Mouse (Mus musculus): ENCODE data around the gene Jak1.
A peak's percentile ranks its signal among the peaks of the same experiment; 100 is the strongest.

Jak1 gene

DNA sequence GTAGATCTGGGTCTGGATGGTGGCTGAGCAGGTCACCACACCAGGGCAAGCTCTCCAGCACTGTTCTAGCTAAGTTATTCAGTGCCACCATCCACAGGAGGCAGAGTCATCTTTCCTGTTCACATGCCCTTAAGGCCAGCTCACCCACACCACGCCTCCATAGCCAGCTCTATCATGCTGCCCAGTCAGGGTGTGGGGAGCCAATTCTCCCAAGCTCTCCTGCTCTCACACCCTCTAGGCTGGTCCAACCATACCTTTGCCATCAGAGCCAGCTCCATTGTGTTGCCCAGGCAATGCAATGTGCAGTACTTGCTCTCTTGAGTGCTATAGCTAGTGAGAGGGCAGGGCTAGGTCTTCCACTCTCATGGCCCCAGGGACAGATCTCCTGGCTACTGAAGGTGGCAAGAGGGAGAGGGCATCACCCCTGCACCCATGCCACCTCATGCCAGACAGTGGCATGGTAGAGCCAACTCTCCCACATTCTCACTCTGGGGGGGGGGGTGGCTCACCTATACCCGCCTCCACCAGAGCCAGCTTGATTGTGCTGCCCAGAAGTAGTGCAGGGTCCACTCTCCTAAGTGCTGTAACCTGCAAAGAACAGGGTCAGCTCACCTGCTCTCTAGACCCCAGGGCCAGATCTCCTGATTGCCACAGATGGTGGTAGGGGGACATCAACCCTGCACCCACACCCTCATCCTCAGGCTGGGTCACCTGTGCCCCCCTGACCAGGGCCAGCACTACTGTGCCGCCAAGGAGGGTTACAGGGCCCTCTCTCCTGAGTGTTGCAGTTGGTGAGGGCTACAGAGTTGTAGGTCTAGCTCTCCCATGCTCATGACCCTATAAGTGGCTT lies 25.5 kb downstream of the Jak1 start:
- no peak for DNase-seq (ENCODE audit: low read depth, low spot score)

DNA sequence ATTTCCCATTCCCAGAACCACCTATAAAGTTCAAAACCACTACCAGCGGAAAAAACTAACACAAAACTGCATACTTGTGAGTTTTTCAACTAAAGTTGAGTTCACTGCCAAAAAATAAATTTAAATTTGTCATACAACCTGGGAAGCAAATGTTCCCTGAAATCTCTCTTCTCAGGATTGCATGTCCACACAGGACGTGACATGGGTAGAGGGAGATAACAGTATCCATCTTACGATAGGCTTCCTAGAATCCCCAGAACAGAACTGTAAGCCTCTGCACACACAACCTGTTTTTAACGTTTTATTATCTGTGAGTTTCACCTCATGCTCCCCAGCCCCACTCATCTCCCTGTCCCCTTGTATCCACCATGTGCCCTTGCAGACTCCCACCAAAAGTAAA lies 26.5 kb downstream of the Jak1 start:
- DNase-seq (ENCODE audit: low read depth, low spot score) = no peak

DNA sequence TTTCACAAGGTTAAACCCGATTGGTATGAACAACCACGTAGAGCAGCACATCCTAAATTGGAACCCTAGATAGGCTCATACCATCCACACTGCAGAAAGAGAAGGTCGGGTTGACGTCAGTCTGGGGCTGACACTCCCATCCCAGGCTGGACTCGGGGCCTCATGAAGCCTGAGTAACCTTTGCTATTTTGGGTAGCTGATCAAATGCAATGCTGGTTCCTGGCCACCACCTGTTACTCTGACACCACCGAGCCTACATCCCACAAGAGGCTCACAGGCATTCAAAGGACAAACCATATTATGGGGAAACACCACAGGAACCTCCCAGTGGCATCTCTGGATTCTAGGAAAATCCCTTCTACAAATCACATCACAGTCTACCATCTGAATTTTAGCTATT lies 28.3 kb downstream of the Jak1 start:
- no peak for DNase-seq (ENCODE audit: low read depth, low spot score)

DNA sequence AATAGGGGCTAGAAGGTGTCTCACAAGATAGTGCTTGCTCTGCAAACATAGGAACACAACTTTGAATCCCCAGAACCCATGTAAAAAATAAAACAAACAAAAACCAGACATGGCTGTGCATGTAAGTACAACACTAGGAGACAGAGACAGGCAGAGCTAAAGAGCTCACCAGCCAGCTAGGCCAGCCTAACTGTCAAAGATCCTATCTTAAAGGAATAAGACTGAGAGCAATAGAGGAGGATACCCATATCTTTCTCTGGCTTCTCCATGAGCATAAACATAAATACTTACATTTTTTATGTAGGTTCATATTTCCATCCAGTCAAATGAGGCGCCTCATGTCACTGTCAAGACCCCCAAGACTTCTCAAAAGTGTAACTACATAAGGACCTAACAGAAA lies 29.1 kb downstream of the Jak1 start:
- no peak for DNase-seq (ENCODE audit: low read depth, low spot score)

DNA sequence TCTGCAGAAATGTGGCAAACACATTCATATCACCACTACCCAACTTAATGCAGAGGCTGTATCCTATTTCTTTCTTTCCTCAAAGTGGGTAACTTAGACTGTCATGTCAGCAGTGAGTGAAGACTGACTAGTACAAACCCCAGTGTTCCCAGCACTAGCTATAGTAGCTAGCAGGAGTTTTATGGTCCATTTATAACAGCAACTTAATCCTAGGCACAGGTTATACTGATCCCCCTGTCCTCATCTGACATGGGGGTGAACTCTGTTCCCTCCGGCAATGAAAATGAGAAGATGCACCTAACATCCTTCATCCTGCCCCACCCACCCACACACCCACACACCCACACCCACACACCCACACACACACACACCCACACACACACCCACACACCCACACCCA lies 30.3 kb downstream of the Jak1 start:
- no peak for DNase-seq (ENCODE audit: low read depth, low spot score)

DNA sequence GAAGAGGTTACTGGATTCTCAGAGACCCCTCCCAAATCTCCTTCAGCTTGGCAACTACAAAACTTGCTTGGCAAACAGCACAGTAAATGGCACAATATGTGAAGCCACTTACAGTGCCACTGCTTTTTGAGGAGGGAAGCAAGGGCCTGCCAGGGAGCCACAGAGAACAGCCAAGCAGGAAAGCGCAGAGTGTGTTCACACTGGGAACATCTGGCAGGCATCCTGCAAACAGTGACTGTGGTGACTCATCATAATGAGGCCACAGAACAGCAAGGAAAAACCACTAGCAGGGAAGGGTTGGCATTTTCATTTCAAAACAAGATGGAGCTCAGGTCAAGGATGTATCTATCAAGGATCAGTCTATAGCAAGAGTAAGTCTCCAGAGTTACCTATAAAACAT lies 30.8 kb downstream of the Jak1 start:
- no peak for DNase-seq (ENCODE audit: low read depth, low spot score)

DNA sequence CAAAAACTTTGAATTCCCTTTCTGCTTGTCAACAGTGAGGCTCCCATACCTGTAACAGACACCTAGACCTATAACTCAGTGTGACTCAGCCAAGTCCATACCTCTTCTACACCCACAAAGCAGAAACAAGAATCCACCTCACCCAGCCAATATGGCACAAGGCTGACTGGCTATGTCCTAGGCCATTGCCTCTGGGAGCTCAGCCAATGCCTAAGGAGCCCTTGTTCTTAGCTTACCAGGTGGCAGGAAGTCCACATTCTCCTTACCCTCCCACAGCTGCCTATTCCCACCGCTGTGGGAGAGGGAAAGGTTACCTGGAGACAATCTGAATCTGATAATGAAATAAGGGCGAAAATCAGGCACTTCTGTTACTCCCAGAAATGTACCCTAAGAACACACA lies 34.5 kb downstream of the Jak1 start:
- DNase-seq (ENCODE audit: low read depth, low spot score) = no peak

DNA sequence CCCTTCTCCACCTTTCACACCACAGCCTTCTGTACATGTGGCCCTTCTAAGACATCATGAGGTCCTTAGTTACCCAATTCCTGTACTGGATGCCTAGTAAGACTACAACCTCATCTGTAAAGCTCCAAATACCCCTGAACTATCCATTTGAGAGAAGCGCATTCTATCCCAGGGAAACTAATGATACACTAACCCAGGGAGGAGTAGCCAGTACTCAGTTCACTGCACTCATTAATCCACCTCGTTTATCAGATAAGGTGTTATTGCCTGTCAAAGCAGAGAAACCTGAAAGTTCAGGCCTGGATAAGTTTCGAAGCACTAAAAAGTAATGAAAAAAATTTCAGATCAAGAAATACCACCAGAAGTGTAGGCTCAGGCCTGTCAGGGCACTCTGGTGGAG lies 37.7 kb downstream of the Jak1 start:
- no peak for DNase-seq (ENCODE audit: low read depth, low spot score)

DNA sequence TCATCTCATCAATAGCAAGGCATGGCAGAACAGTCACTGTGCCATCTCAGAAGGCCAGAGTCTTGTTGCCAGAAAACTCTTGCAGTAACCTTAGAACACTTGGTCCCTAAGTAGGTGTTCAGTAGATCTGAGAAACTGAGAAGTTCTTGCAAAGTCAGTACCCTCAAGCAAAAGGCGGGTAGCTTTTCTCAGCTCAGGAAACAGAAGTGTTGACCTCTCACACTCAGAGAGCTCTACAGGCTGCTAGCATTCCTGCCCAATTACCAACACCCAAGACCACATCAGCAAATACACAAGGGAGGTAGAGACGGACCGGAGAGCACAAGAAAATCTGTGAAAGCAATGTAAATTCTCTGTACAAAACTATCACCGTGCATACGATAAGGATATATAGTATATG lies 39.1 kb downstream of the Jak1 start:
- DNase-seq (ENCODE audit: low read depth, low spot score) = no peak

DNA sequence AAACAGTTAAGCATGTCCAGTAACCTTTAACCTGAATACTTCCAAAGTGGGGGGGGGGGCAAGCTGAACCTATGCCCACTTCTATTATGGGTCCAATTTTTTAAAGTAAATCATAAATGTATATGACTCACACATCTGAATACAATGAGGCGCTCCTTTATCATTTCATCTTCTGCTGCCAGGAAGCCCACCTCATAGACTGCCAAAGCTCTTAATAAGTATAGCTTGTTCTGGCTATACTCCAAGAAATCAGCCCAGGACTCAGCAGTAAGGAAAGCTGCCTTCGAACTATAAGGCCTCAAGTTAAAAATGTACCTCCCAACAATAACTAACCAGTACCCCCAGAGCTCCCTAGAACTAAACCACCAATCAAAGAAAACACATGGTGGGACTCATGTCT lies 44.1 kb downstream of the Jak1 start:
- no peak for DNase-seq (ENCODE audit: low read depth, low spot score)

DNA sequence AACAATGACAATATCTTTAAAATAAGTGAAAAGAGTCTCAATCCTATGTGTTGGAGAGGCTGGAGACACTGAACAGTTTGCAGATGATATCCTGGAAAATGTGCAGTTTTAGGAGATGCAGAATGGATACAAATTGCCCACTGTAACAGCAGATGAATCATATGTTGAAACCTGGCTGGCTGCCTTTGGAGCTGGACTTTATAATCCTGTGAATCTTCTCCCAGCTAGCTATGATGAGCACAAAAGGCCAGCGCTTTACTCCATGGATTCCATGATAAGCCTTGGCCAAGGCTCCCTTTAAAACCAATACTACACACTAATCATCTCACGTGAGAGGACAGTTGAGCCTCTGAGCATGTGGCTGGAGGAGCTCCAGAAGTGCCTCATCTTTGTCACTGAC lies 45.2 kb downstream of the Jak1 start:
- no peak for DNase-seq (ENCODE audit: low read depth, low spot score)

DNA sequence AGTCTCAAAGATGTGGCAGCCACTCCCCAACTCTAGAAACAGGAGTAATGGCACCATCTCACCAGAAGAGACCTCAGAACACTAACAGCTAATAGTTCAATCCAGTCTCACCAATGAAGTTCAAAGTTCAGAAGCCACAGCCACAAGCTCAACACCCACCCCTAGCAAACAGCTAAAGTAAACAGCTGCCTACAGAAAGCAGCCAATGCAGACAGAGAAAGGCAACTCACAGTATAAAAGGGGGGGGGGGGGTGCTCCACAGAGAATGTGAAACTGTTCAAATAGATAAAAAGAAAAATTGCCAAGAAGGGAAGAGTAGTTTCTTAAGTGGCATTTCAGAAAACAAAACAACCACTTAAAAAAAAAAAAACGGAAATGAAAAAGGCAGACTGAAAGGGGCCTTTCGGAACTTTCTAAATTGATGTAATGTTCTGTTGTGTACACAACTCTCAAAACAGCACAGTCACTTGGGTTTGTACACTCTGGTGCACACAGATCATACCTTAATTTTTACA lies 48.0 kb downstream of the Jak1 start:
- DNase-seq (ENCODE audit: low read depth, low spot score) = peak; percentile 58

DNA sequence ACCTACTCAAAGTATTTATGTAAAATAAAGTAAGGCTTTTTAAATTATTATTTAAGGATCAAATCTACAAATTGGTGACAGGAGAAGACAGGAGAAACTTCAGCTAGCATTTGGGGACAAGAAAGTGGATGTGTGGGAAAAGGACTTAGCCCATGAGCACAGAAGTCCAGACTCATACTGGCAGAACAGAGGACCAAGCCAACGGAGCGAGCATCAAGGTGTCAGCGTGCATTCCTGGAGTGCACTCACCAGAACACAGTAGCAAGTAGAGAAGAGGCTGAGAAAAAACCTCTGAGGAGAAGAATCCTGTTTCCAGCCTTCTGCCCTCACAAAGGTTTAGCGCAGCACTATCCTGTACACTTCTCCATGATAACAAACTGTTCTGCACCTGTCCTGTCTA lies 48.8 kb downstream of the Jak1 start:
- no peak for DNase-seq (ENCODE audit: low read depth, low spot score)

DNA sequence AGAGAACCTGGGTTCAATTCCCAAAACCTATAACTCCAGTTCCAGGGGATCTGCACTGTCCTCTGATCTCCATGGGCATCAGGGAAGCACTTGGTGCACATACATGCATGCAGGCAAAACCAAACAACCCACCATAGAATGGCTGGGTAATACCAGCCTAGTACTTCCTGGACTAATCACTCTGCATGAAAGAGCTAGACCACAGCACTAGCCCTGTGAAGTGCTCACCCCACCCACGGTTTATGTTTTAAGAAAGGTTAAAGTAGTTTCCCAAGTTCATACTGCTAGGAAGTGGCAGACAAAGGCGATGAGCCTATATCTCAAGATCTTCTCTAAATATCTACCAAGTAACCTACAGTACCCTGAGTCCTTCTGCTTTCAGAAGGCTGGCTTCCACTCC lies 51.6 kb downstream of the Jak1 start:
- peak; percentile 68 for DNase-seq (ENCODE audit: low read depth, low spot score)

DNA sequence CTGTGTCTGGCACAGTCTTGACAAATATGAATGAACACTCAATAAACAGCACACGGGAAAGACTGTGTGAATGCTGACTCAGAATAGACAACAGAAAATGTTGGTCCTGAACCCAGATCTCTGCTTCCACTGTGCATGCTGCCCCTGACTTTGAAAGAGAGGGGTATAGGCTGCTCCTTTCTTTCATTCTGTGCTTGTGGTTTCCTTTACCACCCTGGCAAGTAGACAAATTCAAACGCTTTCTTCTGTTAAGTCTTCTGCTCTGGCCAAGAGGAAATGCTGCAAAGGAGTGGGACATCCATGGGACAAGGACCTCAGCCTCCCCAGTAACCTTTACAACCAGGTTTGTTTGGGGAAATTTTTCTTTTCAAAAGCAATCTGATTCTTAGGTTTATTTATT lies 57.6 kb downstream of the Jak1 start:
- no peak for DNase-seq (ENCODE audit: low read depth, low spot score)

DNA sequence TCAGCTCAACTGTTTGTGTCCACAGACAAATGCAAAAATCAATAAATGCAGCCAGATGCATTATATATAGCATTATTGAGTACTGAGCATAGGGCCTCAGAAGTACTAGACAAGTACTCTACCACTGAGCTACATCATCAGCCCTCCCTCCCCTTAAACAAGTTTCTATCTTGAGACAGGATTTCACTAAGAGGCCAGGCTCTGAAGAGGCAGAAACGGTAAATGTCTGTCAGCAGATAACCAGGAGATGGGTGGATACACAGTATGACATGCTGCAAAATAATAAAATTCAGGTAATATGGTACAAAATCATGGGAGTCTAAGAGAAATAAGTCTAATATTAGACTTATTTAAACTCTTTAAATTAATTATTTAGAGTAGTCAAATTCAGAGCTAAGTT lies 61.6 kb downstream of the Jak1 start:
- DNase-seq (ENCODE audit: low read depth, low spot score) = no peak

DNA sequence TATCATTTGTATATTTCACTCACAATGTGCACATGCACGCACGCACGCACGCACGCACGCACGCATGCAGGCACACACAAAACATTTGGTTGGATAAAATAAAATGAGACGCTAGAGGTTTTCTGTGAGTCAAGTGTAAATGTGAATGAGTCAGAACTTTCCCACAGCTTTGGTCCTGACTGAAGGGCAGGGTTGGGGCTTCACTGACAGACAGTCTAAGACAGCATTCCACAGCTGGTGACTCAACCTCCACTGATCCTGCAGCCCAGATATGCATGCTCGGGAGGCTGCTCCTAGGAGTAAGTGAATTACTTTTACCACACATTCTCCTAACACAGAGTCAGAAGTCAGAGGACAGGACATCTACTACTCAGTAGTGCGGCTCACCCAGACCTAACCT lies 62.5 kb downstream of the Jak1 start:
- no peak for DNase-seq (ENCODE audit: low read depth, low spot score)

DNA sequence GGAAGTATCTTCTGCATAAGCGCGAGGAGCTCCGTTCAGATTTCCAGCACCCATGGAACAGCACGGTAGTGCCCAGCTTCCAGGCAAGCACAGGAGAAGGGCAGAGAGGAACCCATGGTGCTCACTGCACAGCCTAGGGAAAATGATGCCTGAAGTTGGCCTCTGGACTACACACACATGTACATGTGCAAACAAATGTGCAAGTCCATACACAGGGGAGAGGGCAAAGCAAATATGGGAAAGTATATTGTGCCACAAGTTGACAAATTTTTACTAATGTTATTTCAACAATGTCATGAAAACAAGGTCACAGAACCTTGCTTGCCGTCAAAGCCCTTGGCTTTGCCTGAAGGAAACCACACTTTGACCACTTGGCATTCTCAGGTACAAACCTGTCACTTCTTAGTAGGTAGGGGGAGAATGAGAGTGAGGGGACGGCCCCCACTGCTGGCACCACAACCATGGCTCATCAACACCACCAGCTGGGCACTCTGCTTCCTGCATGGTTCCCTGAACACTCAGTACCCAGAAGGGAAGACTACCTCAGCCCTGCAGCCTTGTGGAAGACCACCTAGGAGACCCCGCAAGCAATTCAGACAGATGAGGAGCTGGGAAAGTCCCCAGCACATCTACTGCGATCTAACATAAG lies 65.5 kb downstream of the Jak1 start:
- DNase-seq (ENCODE audit: low read depth, low spot score) = peak; percentile 69

DNA sequence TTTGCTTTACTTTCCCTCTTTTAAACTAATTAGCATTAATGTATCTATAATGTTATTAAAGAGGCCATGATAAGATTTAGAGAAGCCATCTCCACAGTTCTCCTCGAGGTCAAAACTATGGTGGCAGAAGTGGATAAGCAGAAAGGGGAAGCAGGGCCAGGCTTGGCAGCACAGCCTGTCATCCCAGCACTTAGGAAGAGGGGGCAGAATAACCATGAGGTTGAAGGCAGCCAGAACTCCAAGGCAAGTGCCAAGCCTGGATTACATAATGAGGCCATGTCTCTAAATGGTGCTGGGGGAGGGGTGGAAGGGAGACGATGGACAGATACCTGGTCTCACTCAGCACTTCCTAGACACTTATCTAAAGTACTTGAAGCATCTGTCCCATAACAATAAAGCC lies 66.7 kb downstream of the Jak1 start:
- no peak for DNase-seq (ENCODE audit: low read depth, low spot score)

DNA sequence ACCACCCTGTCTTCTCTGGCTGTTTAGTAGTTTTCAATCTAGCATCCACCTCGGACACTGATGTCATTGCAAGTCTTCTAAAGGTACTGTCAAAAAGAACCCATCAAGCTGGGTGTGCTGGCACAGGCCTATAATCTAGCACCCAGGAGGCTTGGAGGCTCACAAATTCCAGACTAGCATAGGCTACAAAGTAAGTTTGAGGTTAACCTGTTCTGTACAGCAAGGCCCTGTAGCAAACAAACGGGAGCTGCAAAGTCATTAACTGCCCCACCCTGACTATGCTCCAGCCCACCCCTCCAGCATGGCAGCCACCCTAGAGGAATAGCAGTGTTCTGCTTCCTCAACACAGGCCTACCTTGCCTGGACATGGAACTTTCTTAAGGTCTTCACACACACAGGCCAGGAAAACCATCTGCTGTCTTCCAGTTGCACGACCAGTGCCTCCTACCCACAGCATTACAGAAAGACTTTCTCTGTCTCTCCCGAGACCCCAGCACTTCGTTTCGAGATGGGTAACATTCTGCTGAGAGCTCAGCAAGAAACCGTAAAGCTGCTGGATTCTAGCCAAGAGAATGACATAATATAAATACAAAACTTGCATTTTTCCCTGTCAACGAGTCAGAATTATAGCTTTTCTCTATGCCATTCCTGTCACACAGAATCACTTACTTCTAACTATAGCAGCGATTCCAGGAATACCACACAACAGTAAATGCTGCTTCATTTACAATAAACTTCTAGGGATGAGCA lies 67.5 kb downstream of the Jak1 start:
- no peak for DNase-seq (ENCODE audit: low read depth, low spot score)

DNA sequence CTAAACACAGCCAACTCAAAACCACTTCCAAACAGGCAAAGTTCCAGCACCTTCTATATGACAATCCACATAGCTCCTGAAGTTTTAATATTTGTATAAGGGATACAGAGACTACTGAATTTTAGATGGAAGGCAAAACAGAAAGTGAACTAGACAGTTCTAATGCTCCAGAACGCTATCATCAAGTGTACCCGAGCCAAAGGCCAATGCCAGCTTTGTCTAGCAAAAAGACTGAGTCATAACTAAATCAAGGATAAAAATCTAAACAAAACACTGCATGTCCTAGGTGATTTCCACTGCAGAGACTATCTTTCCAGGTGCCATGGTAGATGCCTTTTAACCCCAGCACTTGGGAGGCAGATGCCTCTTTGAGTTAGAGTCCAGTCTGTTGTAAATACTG lies 68.7 kb downstream of the Jak1 start:
- no peak for DNase-seq (ENCODE audit: low read depth, low spot score)

DNA sequence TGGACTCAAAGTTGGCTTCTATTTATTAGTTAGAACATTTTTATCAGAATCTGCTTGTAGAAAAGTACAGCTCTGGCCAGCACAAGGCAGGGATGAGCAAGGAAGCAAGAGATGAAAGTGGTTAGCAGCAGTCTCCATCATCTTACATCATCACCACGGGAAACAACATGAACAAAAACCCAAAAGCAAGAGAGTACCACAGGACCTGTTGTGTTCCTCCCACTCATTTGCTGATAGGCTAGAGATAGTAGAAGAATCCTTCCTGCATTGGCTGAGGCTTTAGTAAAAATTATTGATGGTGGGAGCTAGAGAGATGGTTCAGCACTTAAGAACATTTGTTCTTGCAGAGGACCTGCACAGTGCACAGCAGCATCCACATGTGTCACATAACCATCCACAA lies 70.9 kb downstream of the Jak1 start:
- peak; percentile 68 for DNase-seq (ENCODE audit: low read depth, low spot score)

All from CD4-positive, CD25-positive, alpha-beta regulatory T cell, adult 2 months (primary cell).